Mouse (Mus musculus) ES-E14 (cell line): ENCODE results near the gene Camk1. TPM values are rescaled to one million over a fixed set of nuclear protein-coding genes. Genes with fewer than 3 reads are reported as not detected.

Experiments used
- DNase-seq: peaks from one replicate; pipeline ENCODE4 v3.0.0-alpha.2; 2013; ENCODE audit warnings: low read depth, low spot score
- H3K27ac ChIP-seq: 2 replicates; pipeline ENCODE4 v1.5.1; 2012; ENCODE audit warnings: low read depth, mild to moderate bottlenecking, low read length, moderate library complexity, mixed read lengths; ENCODE audit not compliant: poor library complexity, insufficient read depth, severe bottlenecking
- H3K36me3 ChIP-seq: 2 replicates; pipeline ENCODE4 v1.6.1; 2012; ENCODE audit warnings: mild to moderate bottlenecking, low read length, moderate library complexity, mixed read lengths; ENCODE audit not compliant: control insufficient read depth, poor library complexity, insufficient read depth, severe bottlenecking
- H3K4me1 ChIP-seq, 2 experiments: fragments of 150-350 bp in 1 of 2; sonication (generic) in 1 of 2; 2 replicates each; pipeline ENCODE4 v1.6.1; 2012; ENCODE audit warnings: low read length in 2 of 2, mild to moderate bottlenecking in 1 of 2, mixed read lengths in 1 of 2; ENCODE audit not compliant: control insufficient read depth in 2 of 2, insufficient read depth in 2 of 2, poor library complexity in 1 of 2
- H3K4me3 ChIP-seq, 2 experiments: fragments of 150-350 bp in 1 of 2; sonication (generic) in 1 of 2; 2 replicates each; pipeline ENCODE4 v1.5.1; 2012; ENCODE audit warnings: low read length in 2 of 2, low read depth in 1 of 2, mild to moderate bottlenecking in 1 of 2, mixed read lengths in 1 of 2; ENCODE audit not compliant: insufficient read depth in 1 of 2, poor library complexity in 1 of 2, severe bottlenecking in 1 of 2
- H3K9ac ChIP-seq: 2 replicates; pipeline ENCODE4 v1.6.1; 2012; ENCODE audit warnings: low read depth, mild to moderate bottlenecking, low read length, mixed read lengths; ENCODE audit not compliant: poor library complexity, insufficient read depth, severe bottlenecking
- H3K9me3 ChIP-seq: fragments of 150-350 bp; sonication (generic); 2 replicates; pipeline ENCODE4 v1.6.1; 2012; ENCODE audit warnings: low read depth, mild to moderate bottlenecking, low read length; ENCODE audit not compliant: control insufficient read depth, insufficient read depth
- CHD2 ChIP-seq: IDR thresholded peaks from 2 replicates; pipeline ENCODE4 v1.6.1; 2014; ENCODE audit warnings: mild to moderate bottlenecking, low read depth, low read length, inconsistent platforms
- HCFC1 ChIP-seq: IDR thresholded peaks from 2 replicates; pipeline ENCODE4 v1.6.1; 2012; ENCODE audit warnings: low read length, inconsistent platforms, borderline replicate concordance; ENCODE audit not compliant: insufficient read depth
- MAFK ChIP-seq: IDR thresholded peaks from 2 replicates; pipeline ENCODE4 v1.6.1; 2014; ENCODE audit warnings: mild to moderate bottlenecking, low read depth, low read length, inconsistent platforms; ENCODE audit not compliant: insufficient read depth
- ZC3H11A ChIP-seq: IDR thresholded peaks from 2 replicates; pipeline ENCODE4 v1.6.1; 2012; ENCODE audit warnings: low read depth, mild to moderate bottlenecking, inconsistent platforms, low read length, borderline replicate concordance
- ZNF384 ChIP-seq: IDR thresholded peaks from 2 replicates; pipeline ENCODE4 v1.6.1; 2012; ENCODE audit warnings: low read depth, low read length, inconsistent platforms
- in situ Hi-C, 2 experiments: fragments of 600-800 bp; cut with MboI; formaldehyde crosslinking; loops; one replicate each; pipeline ENCODE4 v1.15.1; 2025; ENCODE audit warnings: low sequenced_read_pairs in 2 of 2, inconsistent platforms in 1 of 2; ENCODE audit not compliant: unreplicated experiment in 2 of 2
- total RNA-seq: library from RNA; depleted of rRNA; stranded (reverse); fragments of 300-350 nt; gene quantifications from 2 replicates; pipeline ENCODE4 v1.2.3, GENCODE M21; 2012; rRNA removed

Gene Camk1
- total RNA-seq, result 8.5 and 9.4 TPM in 2 replicates

DNA sequence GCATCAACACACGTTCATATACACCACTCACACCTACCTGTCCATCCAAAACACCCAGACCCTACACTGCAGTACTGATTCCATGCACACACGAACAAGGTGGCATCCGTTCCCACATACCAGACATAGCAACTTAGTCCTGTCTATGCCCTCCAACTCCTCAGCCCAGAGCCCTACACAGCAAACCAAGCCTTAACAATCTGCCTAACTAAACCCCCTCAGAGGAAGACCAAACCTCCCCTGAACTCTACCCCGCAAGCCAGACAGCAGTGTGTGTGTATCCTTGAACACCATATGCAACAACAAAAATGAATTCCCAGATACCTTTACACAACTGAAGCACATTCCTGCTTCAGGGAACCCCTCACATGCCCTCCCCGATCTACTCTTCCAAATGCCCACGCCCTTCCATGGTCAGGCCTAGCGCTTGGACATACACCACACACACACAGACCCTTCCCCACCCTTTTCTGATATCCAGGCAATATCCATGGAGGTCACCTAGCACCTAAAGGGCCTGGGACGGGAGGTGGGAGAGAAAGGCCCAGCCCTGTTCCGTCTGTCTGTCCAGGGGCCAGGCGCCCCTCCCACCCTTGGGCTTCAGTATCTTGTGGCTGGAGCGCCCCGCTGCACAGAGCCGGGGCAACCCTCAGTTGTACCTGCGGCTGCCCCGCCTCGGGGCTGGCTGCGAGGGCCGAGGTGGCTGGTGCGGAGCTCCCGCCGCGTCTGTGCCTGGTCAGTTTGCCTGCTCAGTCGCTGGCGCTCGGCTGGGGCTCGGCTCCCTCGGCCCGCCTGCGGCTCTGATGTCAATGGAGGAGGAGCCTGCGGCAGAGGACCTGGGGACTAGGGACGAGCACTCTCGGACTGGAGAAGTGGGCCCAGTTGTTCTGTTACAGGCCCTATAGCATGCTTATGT, at the start of gene Camk1:
Camk1 (minus strand) TSS at position 808 of the 916 bp plus-strand sequence.
- H3K9me3 ChIP-seq, result no peaks in the 10 kb centered on the region
- no peaks in the 10 kb centered on the region for H3K36me3 ChIP-seq
- H3K4me3 ChIP-seq, result peak within 1 kb of the TSS; percentile 55 to 69
- DNase-seq, result peak; percentile 34
- peak within 1 kb of the TSS; percentile 61 for H3K9ac ChIP-seq
- no peak for TF ChIP-seq HCFC1
- no peak for TF ChIP-seq MAFK
- TF ChIP-seq CHD2, result no peak
- no peak for TF ChIP-seq ZC3H11A
- TF ChIP-seq ZNF384, result no peak
- H3K4me1 ChIP-seq, result peaks cover 4 to 15% of the 10 kb centered on the region in 2 experiments; a peak in 3 of 4 replicates
- in situ Hi-C loops, result no loop called here
- H3K27ac ChIP-seq, result no peak within 1 kb of the TSS

- TF ChIP-seq MAFK (no peak), HCFC1 (no peak), ZNF384 (no peak), CHD2 (no peak), ZC3H11A (no peak)
- Histone ChIP-seq H3K9ac (peak overlapping the region; percentile 78), H3K4me1 (peaks cover 7% of the 10 kb centered on the region in 2 experiments; a peak in 3 of 4 replicates), H3K27ac (no peak overlapping the region), H3K4me3 (peak overlapping the region; percentile 59 to 77), H3K9me3 (no peaks in the 10 kb centered on the region), H3K36me3 (peaks cover 20% of the 10 kb centered on the region)
- DNase-seq, result peak; percentile 38
- in situ Hi-C loops, result no loop called here
Observed at GRCm38 (mm10) chr6:113392387-113393071, 48.7 kb upstream of the Camk1 start.

DNA sequence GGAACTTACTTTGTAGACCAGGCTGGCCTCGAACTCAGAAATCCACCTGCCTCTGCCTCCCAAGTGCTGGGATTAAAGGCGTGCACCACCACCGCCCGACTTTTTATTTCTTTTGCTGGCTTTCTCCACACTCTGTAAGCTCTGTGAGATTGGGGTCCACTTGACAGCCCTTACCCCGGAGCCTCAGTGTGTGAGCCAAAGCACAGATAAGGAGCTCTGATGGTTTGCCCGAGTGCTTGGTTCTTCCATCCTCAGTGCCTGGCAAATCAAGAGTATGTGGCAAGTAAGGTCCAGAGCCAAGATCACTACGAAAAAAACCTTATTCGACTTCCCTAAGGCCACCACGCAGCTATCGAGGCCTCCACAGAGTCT, 48.2 kb upstream of the Camk1 start:
- DNase-seq, result no peak
- in situ Hi-C loops, result no loop called here
- H3K4me1 ChIP-seq, result peaks cover 4 to 5% of the 10 kb centered on the region in 2 experiments; a peak in 2 of 4 replicates
- H3K9ac ChIP-seq, result peak overlapping the region; percentile 78
- peaks cover 24% of the 10 kb centered on the region for H3K36me3 ChIP-seq
- H3K9me3 ChIP-seq, result no peaks in the 10 kb centered on the region
- peak overlapping the region; percentile 59 to 77 for H3K4me3 ChIP-seq
- TF ChIP-seq ZNF384 (no peak), ZC3H11A (no peak), CHD2 (no peak), MAFK (no peak), HCFC1 (no peak)
- no peak overlapping the region for H3K27ac ChIP-seq

- Histone ChIP-seq H3K9me3 (no peaks in the 10 kb centered on the region), H3K9ac (no peak overlapping the region), H3K4me1 (peaks cover 4 to 5% of the 10 kb centered on the region in 2 experiments; a peak in 2 of 4 replicates), H3K27ac (no peak overlapping the region), H3K36me3 (peaks cover 29% of the 10 kb centered on the region), H3K4me3 (no peak overlapping the region)
- TF ChIP-seq CHD2 (no peak), HCFC1 (no peak), MAFK (no peak), ZNF384 (no peak), ZC3H11A (no peak)
- in situ Hi-C loops, result no loop called here
- DNase-seq, result no peak
Observed at GRCm38 (mm10) chr6:113390715-113391114, 46.9 kb upstream of the Camk1 start.
